Mouse (Mus musculus) stomach, postnatal 0 days (tissue): ENCODE data around the gene Psmb3. TPM values are rescaled to one million over a fixed set of nuclear protein-coding genes. Genes with fewer than 3 reads are reported as not detected.

ENCODE experiments used
- ATAC-seq: fragments of 200-750 bp; cut with Nextera tagmentation; 2 replicates; pipeline ENCODE4 v1.8.0; 2017; ENCODE audit not compliant: low FRiP score, low TSS enrichment
- DNase-seq: peaks from one replicate; pipeline ENCODE4 v3.0.0-alpha.2; 2016; ENCODE audit warnings: low spot score
- H3K27ac ChIP-seq: fragments of 300-500 bp; sonication (generic); replicated peaks from 2 replicates; pipeline ENCODE4 v1.5.1; 2014; ENCODE audit warnings: mild to moderate bottlenecking, control low read depth
- H3K27me3 ChIP-seq: fragments of 300-500 bp; sonication (generic); 2 replicates; pipeline ENCODE4 v1.6.1; 2014; ENCODE audit warnings: low read length; ENCODE audit not compliant: control insufficient read depth, insufficient read depth
- H3K36me3 ChIP-seq: fragments of 300-500 bp; sonication (generic); 2 replicates; pipeline ENCODE4 v1.6.1; 2014; ENCODE audit warnings: low read length, mixed read lengths; ENCODE audit not compliant: control insufficient read depth, insufficient read depth
- H3K4me1 ChIP-seq: fragments of 300-500 bp; sonication (generic); replicated peaks from 2 replicates; pipeline ENCODE4 v1.6.1; 2014; ENCODE audit warnings: antibody characterized with exemption; ENCODE audit not compliant: control insufficient read depth, insufficient read depth
- H3K4me2 ChIP-seq: fragments of 300-500 bp; sonication (generic); replicated peaks from 2 replicates; pipeline ENCODE4 v1.6.1; 2014; ENCODE audit warnings: low read depth, mild to moderate bottlenecking, control low read depth, moderate library complexity
- H3K4me3 ChIP-seq: fragments of 300-500 bp; sonication (generic); 2 replicates; pipeline ENCODE4 v1.5.1; 2014; ENCODE audit warnings: low read depth, low read length, control low read depth
- H3K9ac ChIP-seq: fragments of 300-500 bp; sonication (generic); 2 replicates; pipeline ENCODE4 v1.6.1; 2014; ENCODE audit warnings: mild to moderate bottlenecking, low read length, control low read depth, mixed read lengths
- H3K9me3 ChIP-seq: fragments of 300-500 bp; sonication (generic); 2 replicates; pipeline ENCODE4 v1.6.1; 2016; ENCODE audit warnings: low read length; ENCODE audit not compliant: control insufficient read depth
- CTCF ChIP-seq: IDR thresholded peaks from 2 replicates; pipeline ENCODE4 v1.5.1; 2016; ENCODE audit warnings: antibody characterized with exemption, low read depth, mild to moderate bottlenecking, moderate library complexity
- EP300 ChIP-seq: optimal IDR thresholded peaks from 2 replicates; pipeline ENCODE3; 2016; ENCODE audit warnings: antibody characterized with exemption
- WGBS: fragments of 180-500 bp; shearing (Covaris S2); extraction: QIAGEN DNeasy Blood & Tissue Kit; methylation state at CpG from one replicate; pipeline ENCODE4 v1.1.7; 2014; 5-methylcytosine and 5-hydroxymethylcytosine counted together
- polyA plus RNA-seq: library from polyadenylated mRNA; unstranded; fragments of >200 nt; fragmentation: Nextera tagmentation; extraction: Ambion mirVana; gene quantifications from 2 replicates; pipeline ENCODE4 v1.2.1, GENCODE M21; 2015

Gene Psmb3
- polyA plus RNA-seq, 1 experiment from 2014 or later: 438 TPM

GRCm38 (mm10) chr11:97662207-97662892 is 40.8 kb upstream of the Psmb3 start:
- H3K9me3 ChIP-seq: no peaks in the 10 kb centered on the region
- TF ChIP-seq EP300 (no peak), CTCF (no peak)
- peak overlapping the region; percentile 75 for H3K4me3 ChIP-seq
- 0 out of 2 replicates have a peak, but pooled peaks cover 2% of the 10 kb centered on the region for H3K36me3 ChIP-seq
- 4% methylated on average over 21 of the region's 21 CpGs for WGBS
- DNase-seq: peak; percentile 71
- H3K4me1 ChIP-seq: 0 out of 2 replicates have a peak, but pooled peaks cover 11% of the 10 kb centered on the region
- H3K27me3 ChIP-seq: no peaks in the 10 kb centered on the region
- peak overlapping the region; percentile 75 for H3K9ac ChIP-seq
- peak overlapping the region; percentile 92 for H3K27ac ChIP-seq
- ATAC-seq: peak; percentile 10
- peak overlapping the region; percentile 89 for H3K4me2 ChIP-seq

GRCm38 (mm10) chr11:97662893-97663527 is 40.2 kb upstream of the Psmb3 start, which contains the start of gene Mllt6:
TSS of gene Mllt6 (plus strand) at chr11:97663414.
- ATAC-seq (peak; percentile 64), DNase-seq (peak; percentile 84)
- H3K27ac ChIP-seq: peak within 1 kb of the TSS; percentile 92
- peaks cover 2% of the 10 kb centered on the region; the same call in 1 of the 2 replicates for H3K36me3 ChIP-seq
- peak within 1 kb of the TSS; percentile 89 for H3K4me2 ChIP-seq
- no peak for TF ChIP-seq EP300
- TF ChIP-seq CTCF: no peak
- H3K4me3 ChIP-seq: peak within 1 kb of the TSS; percentile 75
- no peaks in the 10 kb centered on the region for H3K27me3 ChIP-seq
- 0 out of 2 replicates have a peak, but pooled peaks cover 11% of the 10 kb centered on the region for H3K4me1 ChIP-seq
- H3K9ac ChIP-seq: peak within 1 kb of the TSS; percentile 75
- WGBS: 0% methylated on average over 14 of the region's 76 CpGs
- no peaks in the 10 kb centered on the region for H3K9me3 ChIP-seq

- Histone ChIP-seq H3K27me3 (no peaks in the 10 kb centered on the region), H3K9me3 (no peaks in the 10 kb centered on the region), H3K4me3 (peak overlapping the region; percentile 75), H3K9ac (peak overlapping the region; percentile 75), H3K36me3 (peaks cover 5% of the 10 kb centered on the region; the same call in 1 of the 2 replicates), H3K4me2 (peak overlapping the region; percentile 89), H3K4me1 (0 out of 2 replicates have a peak, but pooled peaks cover 11% of the 10 kb centered on the region), H3K27ac (peak overlapping the region; percentile 84)
- ATAC-seq (no peak), DNase-seq (peak; percentile 52)
- TF ChIP-seq EP300 (no peak), CTCF (no peak)
- under 1% methylated on average over 33 of the region's 57 CpGs for WGBS
Measured at GRCm38 (mm10) chr11:97663528-97664338, 39.5 kb upstream of the Psmb3 start.

- ATAC-seq (no peak), DNase-seq (no peak)
- no peak for TF ChIP-seq EP300
- 2% methylated on average over 6 of the region's 8 CpGs for WGBS
- peak overlapping the region; percentile 75 for H3K4me3 ChIP-seq
- H3K4me2 ChIP-seq: peak overlapping the region; percentile 89
- no peaks in the 10 kb centered on the region for H3K9me3 ChIP-seq
- peak overlapping the region; percentile 84; the same call in 1 of the 2 replicates for H3K27ac ChIP-seq
- no peaks in the 10 kb centered on the region for H3K27me3 ChIP-seq
- H3K9ac ChIP-seq: peak overlapping the region; percentile 75
- H3K4me1 ChIP-seq: 0 out of 2 replicates have a peak, but pooled peaks cover 11% of the 10 kb centered on the region
- peaks cover 5% of the 10 kb centered on the region; the same call in 1 of the 2 replicates for H3K36me3 ChIP-seq
Measured at GRCm38 (mm10) chr11:97664339-97664665, 38.9 kb upstream of the Psmb3 start.

GRCm38 (mm10) chr11:97664771-97665240 is 38.4 kb upstream of the Psmb3 start:
- Histone ChIP-seq H3K27ac (no peak overlapping the region), H3K9me3 (no peaks in the 10 kb centered on the region), H3K4me1 (0 out of 2 replicates have a peak, but pooled peaks cover 9% of the 10 kb centered on the region), H3K27me3 (no peaks in the 10 kb centered on the region), H3K4me3 (peak overlapping the region; percentile 75), H3K9ac (0 out of 2 replicates have a peak overlapping the region, but pooled peaks have one; percentile 8), H3K36me3 (peaks cover 5% of the 10 kb centered on the region; the same call in 1 of the 2 replicates), H3K4me2 (peak overlapping the region; percentile 89)
- TF ChIP-seq CTCF (peak; percentile 48), EP300 (no peak)
- peak; percentile 42 for DNase-seq
- 32% methylated on average over 6 of the region's 6 CpGs for WGBS
- no peak for ATAC-seq
